Mouse (Mus musculus) ES-E14 (cell line): Measurements from ENCODE around the gene Ap2b1.

Experiments
- CHD2 ChIP-seq: IDR thresholded peaks from 2 replicates; pipeline ENCODE4 v1.6.1; 2014; ENCODE audit warnings: mild to moderate bottlenecking, low read depth, low read length, inconsistent platforms
- HCFC1 ChIP-seq: IDR thresholded peaks from 2 replicates; pipeline ENCODE4 v1.6.1; 2012; ENCODE audit warnings: low read length, inconsistent platforms, borderline replicate concordance; ENCODE audit not compliant: insufficient read depth
- MAFK ChIP-seq: IDR thresholded peaks from 2 replicates; pipeline ENCODE4 v1.6.1; 2014; ENCODE audit warnings: mild to moderate bottlenecking, low read depth, low read length, inconsistent platforms; ENCODE audit not compliant: insufficient read depth
- ZC3H11A ChIP-seq: IDR thresholded peaks from 2 replicates; pipeline ENCODE4 v1.6.1; 2012; ENCODE audit warnings: low read depth, mild to moderate bottlenecking, inconsistent platforms, low read length, borderline replicate concordance
- ZNF384 ChIP-seq: IDR thresholded peaks from 2 replicates; pipeline ENCODE4 v1.6.1; 2012; ENCODE audit warnings: low read depth, low read length, inconsistent platforms

DNA sequence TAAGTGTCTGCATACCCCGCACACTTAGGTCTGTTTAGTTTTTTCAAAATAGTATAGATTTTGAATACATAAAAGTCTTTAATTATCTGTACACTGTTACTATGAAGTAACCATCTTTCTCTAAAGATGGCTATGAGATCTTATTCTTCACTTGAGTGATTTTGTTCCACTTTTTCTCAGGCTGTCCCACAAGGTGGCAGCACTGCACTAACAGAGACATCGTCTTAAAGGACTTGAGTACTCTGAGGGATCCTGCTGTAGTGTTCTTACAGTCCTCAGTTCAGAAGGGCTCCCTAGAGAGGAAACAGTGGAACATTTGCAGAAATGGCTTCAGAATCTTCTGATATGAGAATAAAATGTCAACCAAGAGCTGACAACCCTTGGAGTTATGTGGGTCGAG is 28.6 kb downstream of the Ap2b1 start:
- TF ChIP-seq MAFK (no peak), ZNF384 (no peak), HCFC1 (no peak), ZC3H11A (no peak), CHD2 (no peak)
